Comparison of ENCODE assay signal across 9 mouse cellular contexts in the genomic region with DNA sequence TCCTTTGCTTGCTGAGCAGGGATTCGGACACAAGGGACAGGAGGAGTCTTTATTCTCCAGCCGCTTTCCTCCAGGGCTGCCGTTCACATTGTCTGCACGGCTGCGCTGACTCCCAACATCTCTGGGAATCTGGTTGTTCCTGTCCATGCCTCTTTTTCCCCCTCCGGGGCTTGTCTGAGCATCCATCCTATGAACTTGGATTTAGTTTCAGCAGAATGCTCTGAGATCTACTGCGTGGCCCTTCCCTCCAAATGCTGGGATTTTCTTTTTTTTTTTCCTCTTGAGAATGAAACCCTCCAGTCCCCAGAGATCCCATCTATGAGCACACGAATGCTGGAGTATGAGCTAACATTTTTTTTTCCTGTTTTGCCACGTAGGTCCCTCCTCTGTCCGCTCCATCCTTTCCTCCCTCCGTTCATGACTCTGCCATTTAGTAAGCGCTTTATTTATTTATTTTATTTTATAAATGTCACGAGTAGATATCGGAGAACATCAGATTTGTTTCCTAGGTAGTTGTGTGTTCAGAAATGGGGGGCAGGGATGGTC. TPM values are rescaled to one million over a fixed set of nuclear protein-coding genes. Genes with fewer than 3 reads are reported as not detected.
DNase-seq lines count a peak whose midpoint lies in the region; ATAC-seq lines count a peak whose summit lies in the region.
"Had no signal": no experiment of that assay in that cellular context is flagged by ENCODE, and none has a peak within 500 bp of the region (broad histone marks: within the 10 kb centered on the region; RNA-seq: fewer than 3 reads in every experiment).

No protein-coding gene starts in this region.

- H3K4me3 ChIP-seq in kidney, embryonic 14.5 days (ENCODE audit: low read length), result no peak overlapping the region
- peak overlapping the region; percentile 98 for H3K4me3 ChIP-seq in hindbrain, embryonic 13.5 days
- peak overlapping the region; percentile 100 for H3K4me3 ChIP-seq in midbrain, embryonic 13.5 days (replicated peaks)

- no peak overlapping the region for H3K9ac ChIP-seq in kidney, embryonic 14.5 days (ENCODE audit: low read depth, low read length)
- peak overlapping the region; percentile 100 for H3K9ac ChIP-seq in hindbrain, embryonic 13.5 days
- H3K9ac ChIP-seq in midbrain, embryonic 13.5 days (replicated peaks), result peak overlapping the region; percentile 99

- peak overlapping the region; percentile 89 for H3K4me2 ChIP-seq in kidney, embryonic 14.5 days (replicated peaks; ENCODE audit: low read depth, low read length)
- H3K4me2 ChIP-seq in hindbrain, embryonic 13.5 days, result peak overlapping the region; percentile 98
- H3K4me2 ChIP-seq in midbrain, embryonic 13.5 days (replicated peaks), result peak overlapping the region; percentile 77

- 40% methylated on average over 14 of the region's 14 CpGs for WGBS in kidney, embryonic 14.5 days
- 21% methylated on average over 14 of the region's 14 CpGs for WGBS in hindbrain, embryonic 13.5 days
- 20% methylated on average over 14 of the region's 14 CpGs for WGBS in midbrain, embryonic 13.5 days

- DNase-seq in kidney, postnatal 25 days, result no peak
- peak; percentile 53 for DNase-seq in embryo, embryonic 10.5 days (ENCODE audit: low spot score)
- no peak for DNase-seq in urinary bladder, postnatal 14 days (ENCODE audit: low spot score)
- no peak for DNase-seq in right cerebral cortex, postnatal 10 days (ENCODE audit: low spot score in 2 of 2)
- no peak for DNase-seq in thymus, postnatal 4 days
- DNase-seq: cerebellum, adult 8-10 months had no signal

- ATAC-seq in kidney, embryonic 14.5 days (ENCODE audit: low FRiP score, low TSS enrichment), result no peak
- ATAC-seq in hindbrain, embryonic 13.5 days (ENCODE audit: low FRiP score), result no peak
- no peak for ATAC-seq in midbrain, embryonic 13.5 days

- H3K9me3 ChIP-seq in kidney, embryonic 14.5 days (ENCODE audit: control insufficient read depth, low read length), result no peaks in the 10 kb centered on the region
- H3K9me3 ChIP-seq in hindbrain, embryonic 13.5 days, result no peaks in the 10 kb centered on the region
- H3K9me3 ChIP-seq in midbrain, embryonic 13.5 days, result no peaks in the 10 kb centered on the region

- H3K27me3 ChIP-seq in kidney, embryonic 14.5 days (ENCODE audit: control insufficient read depth, insufficient read depth, low read length), result no peaks in the 10 kb centered on the region
- H3K27me3 ChIP-seq in hindbrain, embryonic 13.5 days, result no peaks in the 10 kb centered on the region
- H3K27me3 ChIP-seq in midbrain, embryonic 13.5 days, result no peaks in the 10 kb centered on the region

- no peaks in the 10 kb centered on the region for H3K36me3 ChIP-seq in kidney, embryonic 14.5 days (ENCODE audit: control insufficient read depth, insufficient read depth, low read length)
- H3K36me3 ChIP-seq in hindbrain, embryonic 13.5 days, result no peaks in the 10 kb centered on the region
- no peaks in the 10 kb centered on the region for H3K36me3 ChIP-seq in midbrain, embryonic 13.5 days

- H3K4me1 ChIP-seq in kidney, embryonic 14.5 days (ENCODE audit: control insufficient read depth, insufficient read depth, low read length), result peaks cover 38% of the 10 kb centered on the region
- peaks cover 64% of the 10 kb centered on the region for H3K4me1 ChIP-seq in hindbrain, embryonic 13.5 days (replicated peaks)
- peaks cover 58% of the 10 kb centered on the region for H3K4me1 ChIP-seq in midbrain, embryonic 13.5 days (replicated peaks)

- no peak overlapping the region for H3K27ac ChIP-seq in kidney, embryonic 14.5 days (ENCODE audit: low read depth, low read length)
- peak overlapping the region; percentile 96 for H3K27ac ChIP-seq in hindbrain, embryonic 13.5 days
- H3K27ac ChIP-seq in midbrain, embryonic 13.5 days, result peak overlapping the region; percentile 94

RNA-seq across cellular contexts. Expression of a gene that starts 4.1 kb away (rescaled TPM):
- polyA plus RNA-seq in kidney, embryonic 14.5 days (2014; fragmentation: Nextera tagmentation; extraction: Ambion mirVana), result 22.9 and 23.7 TPM in 2 replicates
- polyA plus RNA-seq in hindbrain, embryonic 13.5 days (2015; fragmentation: Nextera tagmentation; extraction: Ambion mirVana), result 87.3 and 90.2 TPM in 2 replicates
- 65.3 and 71.7 TPM in 2 replicates for polyA plus RNA-seq in midbrain, embryonic 13.5 days (2015; fragmentation: Nextera tagmentation; extraction: Ambion mirVana)
